Mouse (Mus musculus): ENCODE measurements at regions not wholly inside any gene's neighbourhood (a gene's known extent, or its start where the extent isn't known, plus 50 kb on each side); places are given as distances from the start of the nearest gene placed in this dataset.
"Not testable (repeated sequence)": the region's sequence is repeated elsewhere in the genome, so short reads cannot be mapped to it uniquely, and the experiment has no call there.

- DNase-seq, result no peak
Observed at GRCm38 (mm10) chr13:18651658-18652057, 65.4 kb upstream of the Vps41 start.

GRCm38 (mm10) chr13:18614763-18615616 is 102.1 kb upstream of the Vps41 start:
- DNase-seq, result no peak

- no peak for DNase-seq
Observed at GRCm38 (mm10) chr13:18580718-18581550, 136.2 kb upstream of the Vps41 start.

GRCm38 (mm10) chr13:18576016-18576415 is 141.1 kb upstream of the Vps41 start:
- no peak for DNase-seq

- DNase-seq, result no peak
Observed at GRCm38 (mm10) chr13:18575599-18575998, 141.5 kb upstream of the Vps41 start.

GRCm38 (mm10) chr13:18542032-18542431 is 144.5 kb upstream of the Pou6f2 start:
- DNase-seq, result not testable (repeated sequence)

GRCm38 (mm10) chr13:18530509-18530908 is 133.0 kb upstream of the Pou6f2 start:
- peak; percentile 27 for DNase-seq

- no peak for DNase-seq
Observed at GRCm38 (mm10) chr13:18498159-18498558, 100.7 kb upstream of the Pou6f2 start.

- no peak for DNase-seq
Observed at GRCm38 (mm10) chr13:18497582-18498157, 100.2 kb upstream of the Pou6f2 start.

- no peak for DNase-seq
Observed at GRCm38 (mm10) chr13:18495021-18495811, 97.7 kb upstream of the Pou6f2 start.

- not testable (repeated sequence) for DNase-seq
Observed at GRCm38 (mm10) chr13:18485785-18486184, 88.3 kb upstream of the Pou6f2 start.

GRCm38 (mm10) chr13:18485080-18485479 is 87.6 kb upstream of the Pou6f2 start:
- DNase-seq, result no peak

GRCm38 (mm10) chr13:18476311-18476710 is 78.8 kb upstream of the Pou6f2 start:
- no peak for DNase-seq

- DNase-seq, result no peak
Observed at GRCm38 (mm10) chr13:18471534-18471933, 74.0 kb upstream of the Pou6f2 start.

GRCm38 (mm10) chr13:18465921-18466320 is 68.4 kb upstream of the Pou6f2 start:
- no peak for DNase-seq

- no peak for DNase-seq
Observed at GRCm38 (mm10) chr13:18462221-18462620, 64.7 kb upstream of the Pou6f2 start.

- DNase-seq, result no peak
Observed at GRCm38 (mm10) chr13:18457337-18458236, 60.1 kb upstream of the Pou6f2 start.

Measured in adrenal gland, postnatal 14 days (tissue).